Mouse (Mus musculus): ENCODE data around the gene Ppp1r9a. TPM values are rescaled to one million over a fixed set of nuclear protein-coding genes. Genes with fewer than 3 reads are reported as not detected.

Ppp1r9a gene
- polyA plus RNA-seq, 1 experiment, result 34.1 TPM

DNA sequence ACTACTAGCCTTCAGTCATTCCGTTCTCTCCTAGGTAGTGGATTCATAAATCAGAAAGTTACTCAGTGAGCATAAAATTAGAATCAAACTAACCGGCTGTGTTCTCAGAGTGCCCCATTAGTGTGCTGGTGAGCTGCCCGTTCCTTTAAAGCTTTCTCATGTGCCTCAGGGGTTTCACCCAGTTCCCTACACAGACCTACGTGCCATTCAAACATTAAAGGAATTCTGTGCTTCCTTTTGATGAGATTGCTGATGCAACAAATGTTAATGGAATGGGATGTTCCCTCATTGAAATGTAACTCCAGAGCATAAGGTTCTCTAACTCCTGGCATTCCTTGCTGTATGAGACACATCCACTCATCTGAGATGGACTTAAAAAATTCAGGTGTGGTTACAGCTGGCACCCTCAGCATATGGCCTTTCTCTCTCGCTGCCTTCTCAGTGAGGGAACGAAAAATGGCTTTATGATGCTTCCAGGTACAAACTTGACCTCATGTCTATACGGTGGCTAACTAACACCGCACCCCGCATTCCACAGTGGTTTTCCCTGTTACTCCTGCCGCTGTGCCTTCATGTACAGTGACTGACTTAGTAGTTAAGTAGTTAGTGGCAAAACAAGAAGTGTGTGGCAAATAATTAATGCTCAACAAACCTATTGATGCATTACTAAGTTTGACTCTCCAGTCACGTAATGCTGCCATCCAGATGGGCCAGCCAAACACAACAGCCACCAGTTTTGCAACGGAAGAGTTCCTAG, 236.3 kb downstream of the Ppp1r9a start:
- DNase-seq, result no peak
- 88% methylated on average over 12 of the region's 12 CpGs for WGBS
- Histone ChIP-seq H3K4me1 (ENCODE audit: control insufficient read depth, insufficient read depth, low read length) (no peaks in the 10 kb centered on the region), H3K4me3 (replicated peaks; ENCODE audit: insufficient read depth, low read depth, low read length) (no peak overlapping the region), H3K27me3 (ENCODE audit: control insufficient read depth, insufficient read depth, low read length) (no peaks in the 10 kb centered on the region), H3K27ac (ENCODE audit: insufficient read depth, low read length) (no peak overlapping the region)
- no peak for TF ChIP-seq CTCF (IDR thresholded peaks at IDR 0.05; ENCODE audit: borderline replicate concordance, insufficient read depth, low read depth, low read length)
- TF ChIP-seq POLR2A (IDR thresholded peaks at IDR 0.05; ENCODE audit: borderline replicate concordance, insufficient read depth, low read length), result no peak

DNA sequence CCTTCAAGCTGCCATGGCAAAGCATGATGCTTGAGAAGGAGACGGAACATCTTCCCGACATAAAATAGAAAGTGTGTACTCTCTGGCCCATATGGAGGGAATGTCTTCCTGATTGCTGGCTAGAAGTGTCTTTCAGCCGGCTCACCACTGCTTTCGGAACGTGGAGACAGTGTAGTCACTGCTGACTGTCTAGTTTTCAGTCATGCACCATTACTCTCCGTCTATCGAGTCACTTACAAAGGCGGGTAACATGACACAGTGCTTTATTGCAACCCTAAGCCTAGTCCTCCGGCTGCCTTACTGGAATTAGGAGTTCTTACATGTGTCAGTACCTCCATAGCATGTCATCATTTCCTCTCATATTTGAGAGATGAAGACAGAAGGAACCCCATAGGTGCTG, 236.9 kb downstream of the Ppp1r9a start:
- no peaks in the 10 kb centered on the region for H3K27me3 ChIP-seq (ENCODE audit: control insufficient read depth, insufficient read depth, low read length)
- TF ChIP-seq CTCF (IDR thresholded peaks at IDR 0.05; ENCODE audit: borderline replicate concordance, insufficient read depth, low read depth, low read length) (no peak), POLR2A (IDR thresholded peaks at IDR 0.05; ENCODE audit: borderline replicate concordance, insufficient read depth, low read length) (no peak)
- H3K4me1 ChIP-seq (ENCODE audit: control insufficient read depth, insufficient read depth, low read length), result no peaks in the 10 kb centered on the region
- no peak overlapping the region for H3K4me3 ChIP-seq (replicated peaks; ENCODE audit: insufficient read depth, low read depth, low read length)
- WGBS, result 78% methylated on average over 9 of the region's 9 CpGs
- DNase-seq, result no peak
- no peak overlapping the region for H3K27ac ChIP-seq (ENCODE audit: insufficient read depth, low read length)

DNA sequence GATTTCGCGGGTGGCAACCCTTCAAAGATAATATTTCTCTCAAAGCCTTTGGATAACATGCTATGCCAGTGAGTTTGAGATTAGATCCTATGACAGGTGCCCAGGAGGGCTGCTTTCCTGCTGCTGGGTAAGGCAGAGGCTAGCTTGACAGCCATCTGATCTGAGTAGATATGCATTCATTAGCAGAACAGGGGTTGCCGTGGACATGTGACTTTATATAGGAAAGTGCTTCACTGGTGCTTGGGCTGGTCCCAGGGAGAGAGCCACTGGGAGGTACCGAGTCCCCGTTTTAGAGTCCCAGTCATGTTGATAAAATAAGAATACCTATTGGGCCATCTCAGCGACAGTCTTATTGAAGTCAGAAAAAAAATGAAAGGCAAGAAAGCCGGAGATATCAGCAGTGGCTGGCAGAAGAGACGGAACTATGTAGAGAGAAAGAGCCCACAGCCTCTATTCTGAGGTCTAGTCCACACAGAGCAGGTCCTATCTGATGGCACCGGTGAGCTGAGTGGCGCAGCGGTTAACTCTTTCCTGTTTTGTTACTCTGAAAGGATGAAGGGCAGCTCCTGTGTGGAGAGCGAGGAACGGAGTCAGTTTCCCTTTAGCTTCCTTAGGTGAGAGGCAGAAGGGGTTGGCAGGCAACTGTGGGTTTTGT, 244.9 kb downstream of the Ppp1r9a start:
- Histone ChIP-seq H3K27ac (ENCODE audit: insufficient read depth, low read length) (no peak overlapping the region), H3K27me3 (ENCODE audit: control insufficient read depth, insufficient read depth, low read length) (no peaks in the 10 kb centered on the region)

DNA sequence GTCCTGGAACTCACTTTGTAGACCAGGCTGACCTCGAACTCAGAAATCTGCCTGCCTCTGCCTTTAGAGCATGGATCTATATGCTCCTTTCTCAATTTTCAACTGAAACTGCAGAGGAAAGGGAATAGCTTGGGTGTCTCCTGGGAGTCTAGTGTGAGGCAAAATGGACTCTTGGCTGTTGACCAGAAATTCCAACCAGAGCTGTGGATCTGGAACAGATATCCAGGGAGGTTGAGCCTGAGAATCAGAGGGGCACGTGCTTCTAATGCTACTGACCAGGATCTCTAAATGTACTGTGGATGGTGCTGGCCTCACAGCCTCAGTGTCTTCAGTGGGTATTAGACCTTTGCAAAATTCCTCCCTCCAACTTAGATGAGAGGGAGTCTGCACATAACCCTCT, 247.2 kb downstream of the Ppp1r9a start:
- no peaks in the 10 kb centered on the region for H3K27me3 ChIP-seq (ENCODE audit: control insufficient read depth, insufficient read depth, low read length)
- H3K4me3 ChIP-seq (replicated peaks; ENCODE audit: insufficient read depth, low read depth, low read length), result no peak overlapping the region
- DNase-seq, result no peak
- TF ChIP-seq CTCF (IDR thresholded peaks at IDR 0.05; ENCODE audit: borderline replicate concordance, insufficient read depth, low read depth, low read length) (no peak), POLR2A (IDR thresholded peaks at IDR 0.05; ENCODE audit: borderline replicate concordance, insufficient read depth, low read length) (no peak)
- H3K27ac ChIP-seq (ENCODE audit: insufficient read depth, low read length), result no peak overlapping the region
- no peaks in the 10 kb centered on the region for H3K4me1 ChIP-seq (ENCODE audit: control insufficient read depth, insufficient read depth, low read length)
- WGBS, result 51% methylated on average over 2 of the region's 2 CpGs

More for the DNA sequence above, 244.9 kb downstream of the Ppp1r9a start:
- H3K4me1 ChIP-seq (ENCODE audit: control insufficient read depth, insufficient read depth, low read length), result no peaks in the 10 kb centered on the region
- WGBS, result 68% methylated on average over 13 of the region's 13 CpGs
- no peak for DNase-seq
- H3K4me3 ChIP-seq (replicated peaks; ENCODE audit: insufficient read depth, low read depth, low read length), result no peak overlapping the region
- TF ChIP-seq POLR2A (IDR thresholded peaks at IDR 0.05; ENCODE audit: borderline replicate concordance, insufficient read depth, low read length) (no peak), CTCF (IDR thresholded peaks at IDR 0.05; ENCODE audit: borderline replicate concordance, insufficient read depth, low read depth, low read length) (no peak)

DNA sequence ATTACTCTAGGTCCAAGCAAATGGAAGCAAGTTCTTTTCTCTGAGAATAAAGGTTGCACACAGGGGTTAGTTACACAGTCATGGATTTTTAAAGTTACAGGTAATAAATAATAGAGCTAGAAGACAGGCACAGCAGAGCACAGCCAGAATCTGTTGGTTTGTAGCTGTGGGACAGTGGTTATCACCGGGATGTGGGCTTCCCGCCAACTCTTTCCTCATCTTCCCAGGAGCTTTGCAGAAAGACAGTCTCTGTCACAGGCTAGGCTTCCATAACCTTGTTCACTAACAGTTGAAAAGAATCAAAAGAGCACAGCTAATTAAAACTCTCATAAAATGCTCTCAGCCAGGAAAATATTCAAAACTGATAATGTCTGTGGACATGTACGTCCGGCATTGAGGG, 248.5 kb downstream of the Ppp1r9a start:
- H3K4me3 ChIP-seq (replicated peaks; ENCODE audit: insufficient read depth, low read depth, low read length), result no peak overlapping the region
- no peak overlapping the region for H3K27ac ChIP-seq (ENCODE audit: insufficient read depth, low read length)
- H3K27me3 ChIP-seq (ENCODE audit: control insufficient read depth, insufficient read depth, low read length), result no peaks in the 10 kb centered on the region
- no peak for DNase-seq
- 48% methylated on average over 4 of the region's 4 CpGs for WGBS
- no peaks in the 10 kb centered on the region for H3K4me1 ChIP-seq (ENCODE audit: control insufficient read depth, insufficient read depth, low read length)
- no peak for TF ChIP-seq CTCF (IDR thresholded peaks at IDR 0.05; ENCODE audit: borderline replicate concordance, insufficient read depth, low read depth, low read length)
- TF ChIP-seq POLR2A (IDR thresholded peaks at IDR 0.05; ENCODE audit: borderline replicate concordance, insufficient read depth, low read length), result no peak

DNA sequence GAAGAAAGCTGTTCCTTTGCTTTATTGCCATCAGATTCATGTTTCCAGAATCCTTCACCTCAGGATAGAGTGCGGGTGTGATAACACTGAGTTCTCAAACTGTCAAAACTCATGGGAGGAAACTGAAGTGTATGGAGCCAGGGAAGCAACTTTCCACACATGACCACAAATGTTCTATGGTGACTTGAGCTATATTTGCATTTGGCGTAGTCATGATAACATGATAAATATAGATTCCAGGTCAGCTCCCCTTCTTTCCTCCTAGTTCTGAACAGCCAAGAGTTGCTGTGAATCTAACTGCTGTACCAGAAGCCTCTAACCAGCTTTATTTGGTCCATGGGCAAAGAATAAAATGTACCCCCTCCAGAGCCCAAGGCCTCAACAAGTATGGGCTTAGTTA, 249.5 kb downstream of the Ppp1r9a start:
- no peak for DNase-seq
- TF ChIP-seq CTCF (IDR thresholded peaks at IDR 0.05; ENCODE audit: borderline replicate concordance, insufficient read depth, low read depth, low read length), result no peak
- TF ChIP-seq POLR2A (IDR thresholded peaks at IDR 0.05; ENCODE audit: borderline replicate concordance, insufficient read depth, low read length), result no peak
- H3K27me3 ChIP-seq (ENCODE audit: control insufficient read depth, insufficient read depth, low read length), result no peaks in the 10 kb centered on the region
- H3K4me1 ChIP-seq (ENCODE audit: control insufficient read depth, insufficient read depth, low read length), result no peaks in the 10 kb centered on the region
- 98% methylated on average over 2 of the region's 2 CpGs for WGBS
- no peak overlapping the region for H3K4me3 ChIP-seq (replicated peaks; ENCODE audit: insufficient read depth, low read depth, low read length)
- no peak overlapping the region for H3K27ac ChIP-seq (ENCODE audit: insufficient read depth, low read length)

DNA sequence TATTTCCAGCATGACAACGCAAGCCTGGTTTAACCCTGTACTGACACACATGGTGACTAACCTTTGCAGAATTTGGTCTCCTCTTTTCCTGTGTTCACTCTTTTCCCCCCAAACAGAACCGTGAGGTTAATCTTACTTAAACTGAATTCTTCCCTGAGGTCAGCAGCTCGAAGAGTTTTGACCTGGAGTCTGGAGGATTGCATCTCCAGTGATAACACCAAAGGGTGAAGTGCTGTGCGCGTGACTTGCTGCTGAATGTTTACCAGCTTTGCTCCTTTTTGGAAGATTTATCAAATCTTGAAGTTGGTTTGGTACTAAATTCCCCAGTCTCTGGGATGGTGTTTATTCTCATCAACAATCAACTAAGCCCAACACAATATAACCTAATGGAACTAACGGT, 252.1 kb downstream of the Ppp1r9a start:
- no peak overlapping the region for H3K27ac ChIP-seq (ENCODE audit: insufficient read depth, low read length)
- no peaks in the 10 kb centered on the region for H3K4me1 ChIP-seq (ENCODE audit: control insufficient read depth, insufficient read depth, low read length)
- 96% methylated on average over 6 of the region's 6 CpGs for WGBS
- TF ChIP-seq POLR2A (IDR thresholded peaks at IDR 0.05; ENCODE audit: borderline replicate concordance, insufficient read depth, low read length) (no peak), CTCF (IDR thresholded peaks at IDR 0.05; ENCODE audit: borderline replicate concordance, insufficient read depth, low read depth, low read length) (no peak)
- no peak for DNase-seq
- no peaks in the 10 kb centered on the region for H3K27me3 ChIP-seq (ENCODE audit: control insufficient read depth, insufficient read depth, low read length)
- no peak overlapping the region for H3K4me3 ChIP-seq (replicated peaks; ENCODE audit: insufficient read depth, low read depth, low read length)

All from cerebellum, adult 2 months (tissue).